Mouse (Mus musculus): ENCODE measurements around the gene Gm49354.
"Not testable (repeated sequence)": the region's sequence is repeated elsewhere in the genome, so short reads cannot be mapped to it uniquely, and the experiment has no call there.

Gene Gm49354

DNA sequence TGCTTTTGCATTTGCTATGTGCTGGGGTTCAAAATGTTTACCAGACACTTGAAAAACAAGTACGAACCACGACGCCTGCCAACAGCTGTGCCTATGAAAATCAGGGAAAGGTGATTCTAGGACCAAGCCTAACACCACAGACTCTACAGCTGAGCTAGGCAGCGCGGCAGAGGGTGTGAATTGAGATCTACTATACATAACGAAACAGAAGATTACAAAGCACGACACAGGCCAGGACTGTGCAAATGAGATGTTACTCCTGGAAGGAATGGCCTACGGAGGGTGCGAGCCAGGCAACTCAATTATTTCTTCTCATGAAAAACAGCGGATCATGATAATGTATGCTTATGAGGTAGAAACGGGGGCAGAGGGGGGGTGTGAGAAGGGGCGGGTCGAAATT is 13.5 kb downstream of the Gm49354 start:
- no peak for DNase-seq (ENCODE audit: low spot score in 2 of 2)

DNA sequence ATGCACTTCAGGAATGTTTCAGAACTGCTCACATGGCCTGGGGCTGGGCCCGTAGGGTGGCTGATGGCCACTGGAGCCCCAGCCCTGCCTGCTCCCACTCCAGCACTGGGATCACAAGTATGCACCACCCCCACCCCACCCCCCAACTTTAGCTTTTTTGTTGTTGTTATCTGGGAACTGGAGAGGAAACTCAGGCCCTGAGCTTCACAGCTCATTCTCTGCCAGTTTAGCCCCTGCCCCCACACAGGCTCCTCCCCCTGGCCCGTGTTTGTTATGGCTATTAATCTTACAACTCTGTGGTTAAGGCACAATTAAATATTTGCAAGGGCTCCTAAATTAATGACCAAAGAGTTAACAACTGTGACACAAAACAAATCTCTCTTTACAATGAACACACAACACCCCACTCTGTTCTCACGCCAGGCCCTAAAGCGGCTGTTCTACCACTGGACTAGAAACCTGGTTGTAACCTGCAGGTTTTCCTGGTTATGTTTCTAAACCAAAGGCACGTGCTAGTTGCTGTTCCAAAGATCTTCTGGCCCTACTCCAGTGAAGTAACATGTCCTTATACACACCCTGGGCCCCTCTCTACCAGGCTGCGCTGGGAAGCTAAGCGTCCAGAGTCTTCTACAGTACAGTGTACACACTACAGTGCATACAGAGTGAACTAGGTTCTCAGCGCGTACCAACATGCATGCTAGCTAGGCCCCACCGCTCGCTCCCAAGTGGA is 15.1 kb downstream of the Gm49354 start:
- no peak for DNase-seq (ENCODE audit: low spot score in 2 of 2)

DNA sequence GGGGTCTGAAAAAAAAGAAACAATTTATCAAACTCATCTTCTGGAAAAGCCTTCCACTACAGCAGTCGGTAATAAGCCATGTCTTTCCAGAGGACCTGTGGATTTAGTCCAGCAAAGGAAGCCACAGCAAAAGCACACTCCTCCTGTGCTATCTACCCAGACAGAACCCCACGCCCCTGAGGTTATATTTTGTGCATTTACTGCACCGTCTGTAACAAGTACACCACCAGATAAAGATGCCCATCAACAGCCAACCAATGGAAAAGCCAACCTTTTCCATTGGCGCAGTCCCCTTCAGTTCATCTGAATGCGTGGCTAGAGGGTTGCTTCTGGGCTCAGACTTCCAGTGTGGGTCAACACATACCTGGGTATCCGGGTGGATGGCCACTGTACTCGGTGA is 19.3 kb downstream of the Gm49354 start:
- no peak for DNase-seq (ENCODE audit: low spot score in 2 of 2)

DNA sequence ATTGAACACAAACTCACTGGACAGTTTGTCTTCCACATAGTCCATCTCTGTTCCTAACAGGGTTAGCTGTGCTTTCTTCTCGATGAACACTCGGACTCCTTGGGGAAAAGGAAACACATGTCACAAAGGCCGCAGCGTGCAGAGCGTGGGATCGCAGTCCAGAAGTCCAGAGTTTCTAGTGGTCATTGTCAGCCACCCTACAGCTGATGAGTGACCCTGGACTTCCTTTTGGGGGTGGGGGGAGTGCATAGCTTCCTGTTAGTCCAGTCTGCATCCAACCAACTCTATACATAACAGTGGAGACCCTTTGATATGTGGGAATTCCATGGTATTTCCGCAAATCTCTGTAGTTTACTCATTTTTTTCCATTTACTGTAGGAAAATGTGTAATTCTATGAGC is 25.1 kb downstream of the Gm49354 start:
- no peak for DNase-seq (ENCODE audit: low spot score in 2 of 2)

DNA sequence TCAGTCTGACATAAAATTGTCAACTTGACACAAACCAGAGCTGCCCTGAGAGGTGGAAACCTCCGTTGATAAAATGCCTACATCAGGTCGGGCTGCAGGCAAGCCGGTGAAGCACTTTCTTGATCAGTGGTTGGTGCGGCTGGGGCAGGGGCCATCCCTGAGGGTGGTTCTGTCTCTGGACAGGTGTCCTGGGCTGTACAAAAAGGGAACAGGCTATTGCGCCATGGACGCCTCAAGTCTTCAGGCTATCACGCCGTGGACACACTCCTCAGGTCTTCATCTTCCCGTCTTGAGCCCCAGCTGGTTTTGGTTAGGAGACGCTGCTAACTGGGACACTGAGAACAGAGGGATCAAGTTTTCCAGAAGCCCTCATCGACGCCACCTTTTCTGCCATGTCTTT is 31.7 kb downstream of the Gm49354 start:
- DNase-seq (ENCODE audit: low spot score in 2 of 2) = no peak

DNA sequence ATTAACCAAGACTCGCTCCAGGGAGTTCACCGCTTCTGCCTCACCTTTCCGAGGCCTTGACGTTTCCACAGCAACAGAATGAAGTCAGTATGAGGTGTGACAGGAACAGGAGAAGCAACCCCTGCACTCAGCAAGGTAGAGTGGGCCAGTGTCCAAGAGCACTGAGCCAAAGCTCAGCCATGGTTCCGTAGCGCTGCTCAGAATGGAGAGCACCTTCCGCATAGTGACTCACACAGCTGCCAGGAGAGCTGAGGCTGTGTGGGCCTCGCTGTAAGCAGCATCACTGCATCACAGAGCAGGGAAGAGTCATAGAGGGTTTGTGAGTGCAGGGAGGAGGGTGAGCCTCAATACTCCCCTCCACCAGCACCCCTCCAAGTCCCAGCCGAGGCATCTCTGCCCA is 35.3 kb downstream of the Gm49354 start, which contains the start of gene 1700014D04Rik:
TSS of gene 1700014D04Rik (minus strand) at position 42 of the 400 bp plus-strand sequence.
- peak in 1 of 2 experiments; percentile 47 for DNase-seq (ENCODE audit: low spot score in 2 of 2)

DNA sequence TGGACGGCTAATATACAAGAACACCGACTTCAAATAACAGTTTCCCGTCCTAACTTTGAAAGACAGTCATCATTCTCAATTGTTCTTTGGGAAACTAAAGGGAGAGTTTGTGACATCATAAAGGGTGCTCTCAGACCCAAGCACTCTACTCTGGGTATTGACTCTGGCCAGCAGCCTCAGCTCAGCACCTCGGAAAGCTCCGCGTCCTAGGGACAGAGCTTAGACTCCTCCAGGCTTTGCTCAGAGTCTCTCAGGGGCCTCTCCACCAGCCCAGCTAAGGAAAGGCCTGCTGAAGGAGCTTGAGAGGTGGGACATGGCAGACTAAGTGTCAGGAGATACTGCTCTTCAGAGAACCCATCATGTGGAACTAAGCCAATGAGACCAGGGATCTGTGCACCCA is 35.9 kb downstream of the Gm49354 start:
- DNase-seq (ENCODE audit: low spot score in 2 of 2) = no peak

DNA sequence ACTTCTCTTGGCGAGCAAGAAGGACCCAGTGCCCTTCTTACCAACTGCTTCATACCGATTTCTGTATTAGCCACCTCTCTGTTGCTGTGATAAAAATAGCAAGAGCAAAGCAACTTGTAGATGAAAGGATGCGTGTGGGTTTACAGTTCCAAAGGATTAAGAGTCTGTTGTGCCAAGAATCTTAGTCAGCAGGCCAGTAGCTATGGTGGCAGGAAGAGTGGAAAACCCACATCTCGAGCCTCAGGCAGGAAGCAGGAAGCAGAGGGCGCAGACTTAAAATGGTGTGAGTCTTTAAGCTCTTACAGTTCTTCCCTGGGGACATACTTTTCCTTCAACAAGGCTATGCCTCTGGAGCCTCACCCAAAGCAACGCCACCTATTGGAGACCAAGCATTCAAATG is 36.6 kb downstream of the Gm49354 start:
- DNase-seq (ENCODE audit: low spot score in 2 of 2) = no peak

DNA sequence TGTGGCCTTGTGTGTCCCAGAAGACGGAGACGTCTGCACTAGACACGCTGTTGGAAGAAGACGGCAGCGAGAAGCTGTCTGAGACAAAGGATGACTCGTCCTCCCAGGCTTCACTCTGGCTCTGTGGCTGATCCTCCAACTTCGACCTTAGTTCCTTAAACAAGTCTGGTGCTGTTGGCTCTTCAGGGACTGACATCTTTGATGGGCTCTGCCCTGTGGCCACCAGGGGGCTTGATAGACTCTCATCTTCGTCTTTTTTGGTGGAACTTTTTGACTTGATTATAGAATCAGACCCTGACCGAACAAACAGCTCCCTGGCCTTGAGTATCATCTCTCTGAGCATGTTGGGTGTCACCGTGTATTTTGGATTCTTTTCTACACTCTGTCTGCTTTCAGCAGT is 40.3 kb downstream of the Gm49354 start:
- no peak for DNase-seq (ENCODE audit: low spot score in 2 of 2)

DNA sequence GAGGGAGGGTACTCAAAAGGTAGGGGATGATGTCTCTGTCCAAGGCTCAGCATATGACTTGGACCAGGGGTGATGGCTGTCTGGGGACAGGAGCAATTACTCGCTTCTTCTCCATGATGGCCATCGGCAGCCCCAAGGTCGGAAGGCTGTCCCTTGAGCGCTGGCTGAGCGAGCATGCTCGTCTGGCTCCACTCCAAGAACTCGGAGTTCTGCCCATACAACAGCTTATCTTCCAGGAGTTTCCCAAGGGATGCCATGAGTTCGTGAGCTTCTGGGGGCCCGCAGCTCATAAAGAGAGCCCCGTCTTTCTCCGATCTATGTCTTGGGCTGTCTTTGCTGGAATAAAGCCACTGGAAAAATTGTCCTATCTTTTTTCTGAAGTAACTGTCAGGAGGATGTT is 40.9 kb downstream of the Gm49354 start:
- no peak for DNase-seq (ENCODE audit: low spot score in 2 of 2)

DNA sequence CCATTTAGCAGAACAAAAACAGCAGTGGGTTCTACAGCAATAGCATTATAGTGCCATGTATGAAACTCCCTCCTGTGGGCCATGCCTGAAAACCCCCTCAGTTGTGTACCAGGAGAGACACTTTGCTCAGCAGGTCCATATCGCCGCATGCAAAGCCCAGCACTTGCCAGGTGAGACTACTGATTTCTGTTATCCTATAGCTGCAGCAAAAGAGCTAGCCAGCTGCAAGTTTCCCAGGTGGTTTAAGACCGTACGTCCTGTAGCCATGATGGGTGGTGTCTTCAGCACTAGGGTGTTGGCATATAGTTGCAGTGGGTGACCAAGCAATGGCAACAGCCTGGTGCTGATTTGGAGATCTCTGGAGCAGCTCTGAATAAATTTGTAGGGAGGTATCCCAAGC is 42.6 kb downstream of the Gm49354 start:
- DNase-seq (ENCODE audit: low spot score in 2 of 2) = no peak

DNA sequence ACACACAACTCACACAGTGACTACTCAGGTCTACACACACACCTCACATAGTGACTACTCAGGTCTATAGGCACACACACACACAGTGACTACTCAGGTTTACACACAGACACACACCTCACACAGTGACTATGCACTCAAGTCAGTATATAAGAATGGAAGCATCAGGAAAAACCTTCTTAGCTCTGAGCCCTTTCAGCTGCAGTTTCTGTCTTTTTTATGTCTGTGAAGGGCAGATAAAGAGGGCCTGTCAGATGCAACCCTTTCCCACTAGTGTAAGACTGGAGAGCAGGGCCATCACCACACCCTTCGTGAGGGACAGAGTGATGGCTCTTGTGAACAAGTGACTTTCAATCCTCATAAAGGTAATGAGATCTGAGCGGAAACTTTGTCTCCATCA is 43.6 kb downstream of the Gm49354 start:
- no peak for DNase-seq (ENCODE audit: low spot score in 2 of 2)

DNA sequence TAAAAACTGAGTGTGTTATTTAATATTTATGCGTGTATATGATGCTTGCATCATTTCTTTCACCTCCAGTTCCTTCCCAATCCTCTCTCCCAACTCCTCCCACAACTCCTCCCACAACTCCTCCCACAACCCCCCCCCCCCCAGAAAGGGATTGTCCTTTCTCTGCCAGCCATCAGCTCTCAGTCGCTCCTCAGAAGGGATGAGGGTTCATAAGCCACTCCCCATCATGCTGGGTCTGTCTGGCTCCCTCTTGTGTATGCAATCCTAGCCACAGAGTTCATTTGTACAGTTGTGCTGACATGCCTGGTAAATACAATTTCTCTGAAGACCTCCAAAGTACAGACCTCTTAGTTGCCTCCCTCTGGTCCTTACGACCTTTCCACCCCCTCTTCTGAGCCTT is 46.9 kb downstream of the Gm49354 start:
- DNase-seq (ENCODE audit: low spot score in 2 of 2) = no peak

DNA sequence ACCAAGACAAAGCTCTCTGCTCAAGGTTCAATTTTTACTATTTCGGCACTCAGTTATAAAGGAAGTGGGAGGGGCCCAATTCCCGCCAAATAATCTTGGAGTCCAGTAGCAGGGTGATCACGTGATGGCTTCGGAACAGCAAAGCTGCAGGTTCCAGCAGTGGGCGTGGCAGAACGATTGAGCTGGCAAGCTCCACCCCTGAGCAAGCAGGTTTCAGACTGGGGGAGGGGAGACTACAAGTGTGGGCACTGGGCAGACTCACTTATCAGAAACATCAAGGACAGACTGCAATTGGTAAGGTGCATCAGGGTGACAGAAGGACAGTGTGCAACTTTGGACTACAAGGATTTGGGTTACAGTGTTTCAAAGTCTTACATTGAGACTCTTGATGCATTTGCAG is 47.7 kb downstream of the Gm49354 start:
- not testable (repeated sequence) for DNase-seq (ENCODE audit: low spot score in 2 of 2)

DNA sequence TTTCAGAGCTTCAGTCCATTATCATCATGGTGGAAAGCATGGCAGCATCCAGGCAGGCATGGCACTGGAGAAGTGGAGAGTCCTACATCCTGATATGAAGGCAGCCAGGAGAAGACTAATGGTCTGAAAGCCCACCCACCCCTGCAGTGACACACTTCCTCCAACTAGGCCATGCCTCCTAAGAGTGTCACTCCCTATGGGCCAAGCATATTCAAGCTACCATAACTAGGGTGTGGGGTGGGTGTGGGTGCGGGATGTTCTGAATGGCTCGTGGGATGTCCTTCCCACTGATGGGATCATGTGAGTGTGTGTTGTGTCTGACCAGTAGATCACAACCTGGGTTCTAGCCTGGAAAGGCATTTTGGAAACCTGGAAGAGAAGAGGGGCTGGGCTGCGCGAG is 48.1 kb downstream of the Gm49354 start:
- no peak for DNase-seq (ENCODE audit: low spot score in 2 of 2)

DNA sequence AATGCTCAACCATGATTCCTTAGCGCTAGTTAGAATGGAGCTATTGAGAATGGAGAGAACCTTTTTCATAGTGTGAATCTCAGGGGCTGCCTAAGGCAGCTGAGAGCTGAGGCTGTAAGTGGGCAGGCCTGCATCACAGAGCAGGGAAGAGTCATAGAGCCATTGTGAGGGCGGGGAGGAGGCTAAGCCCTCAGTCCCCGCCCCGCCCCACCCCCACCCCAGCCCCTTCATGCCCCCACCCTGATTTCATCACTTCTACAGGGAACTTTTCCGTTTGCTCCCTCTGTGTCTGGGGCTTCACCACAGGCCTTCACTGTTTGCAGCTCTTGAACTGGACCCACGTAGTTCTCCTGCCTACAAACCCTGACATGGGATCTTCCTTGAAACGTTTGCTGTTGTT is 50.4 kb downstream of the Gm49354 start, which contains the start of gene Spata31d1d:
TSS of gene Spata31d1d (minus strand) at position 101 of the 400 bp plus-strand sequence.
- no peak for DNase-seq (ENCODE audit: low spot score in 2 of 2)

DNA sequence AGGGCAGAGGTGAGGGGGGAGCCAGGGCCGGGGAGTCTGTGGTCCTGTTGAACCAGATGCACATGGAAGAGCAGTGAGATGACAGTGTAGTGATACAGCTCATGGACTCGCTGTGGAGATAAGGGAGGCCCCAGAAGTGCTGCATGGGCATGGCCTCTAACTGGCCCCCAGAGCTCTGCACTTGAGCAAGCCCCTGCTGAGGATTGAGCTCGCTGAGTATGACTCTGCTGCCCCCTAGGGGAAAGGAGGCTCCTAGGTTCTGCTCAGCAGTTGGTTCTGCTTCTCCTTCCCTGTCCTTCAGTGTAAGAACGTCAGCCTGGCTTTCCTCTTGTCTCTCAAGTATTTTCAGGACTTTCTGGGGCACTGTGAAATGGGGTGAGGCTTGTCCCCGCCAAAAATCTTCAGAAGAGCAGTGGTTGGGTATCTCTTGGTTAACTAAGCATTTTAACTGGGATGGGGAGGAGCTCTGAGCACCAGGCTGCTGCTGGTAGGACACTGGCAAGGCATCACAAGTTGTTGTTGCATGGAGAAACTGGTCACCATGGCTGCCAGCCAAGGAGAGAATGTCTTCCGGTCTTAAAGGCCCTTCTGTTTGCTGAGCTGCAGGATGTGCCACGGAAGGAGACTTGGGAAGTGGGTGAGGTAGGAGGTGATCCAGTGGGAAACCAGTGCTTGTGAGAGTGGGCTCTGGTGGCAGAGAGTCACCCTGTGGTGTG is 53.5 kb downstream of the Gm49354 start:
- peak; percentile 87 to 90 for DNase-seq (ENCODE audit: low spot score in 2 of 2)

DNA sequence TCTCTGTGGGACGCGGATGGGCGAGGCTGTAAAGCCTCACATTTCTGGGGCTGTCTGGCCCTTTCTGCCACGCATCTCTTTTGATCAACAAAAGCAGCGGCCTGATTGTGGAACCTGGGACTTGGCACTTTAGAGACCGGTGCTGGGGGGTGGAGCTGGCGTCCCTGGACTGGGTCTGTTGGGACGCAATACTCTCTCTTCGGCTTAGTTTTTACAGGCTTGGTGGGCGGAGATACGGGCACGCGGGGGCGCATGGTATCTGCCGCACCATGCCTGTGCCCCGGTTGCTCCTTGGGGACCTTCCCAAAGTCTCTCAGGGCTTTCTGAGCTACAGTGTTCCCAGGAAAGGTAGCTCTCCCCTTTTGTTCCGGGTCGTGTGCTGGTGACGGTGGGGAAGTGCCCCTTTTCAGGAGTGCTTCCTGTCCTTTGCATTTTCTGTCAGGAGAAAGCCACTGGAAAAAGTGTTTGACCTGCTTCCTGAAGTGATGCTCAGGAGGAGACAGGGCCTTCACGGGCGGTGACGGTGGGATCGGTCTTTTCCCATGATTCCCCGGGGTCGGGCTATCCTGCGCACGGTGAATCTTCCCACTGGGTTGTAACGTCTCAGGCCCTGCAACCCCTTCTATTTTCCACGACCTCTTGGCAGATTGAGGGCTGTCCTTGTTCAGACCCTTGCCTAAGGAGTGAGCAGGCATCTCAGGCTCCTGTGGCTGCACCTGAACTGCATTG is 55.7 kb downstream of the Gm49354 start:
- DNase-seq (ENCODE audit: low spot score in 2 of 2) = no peak

DNA sequence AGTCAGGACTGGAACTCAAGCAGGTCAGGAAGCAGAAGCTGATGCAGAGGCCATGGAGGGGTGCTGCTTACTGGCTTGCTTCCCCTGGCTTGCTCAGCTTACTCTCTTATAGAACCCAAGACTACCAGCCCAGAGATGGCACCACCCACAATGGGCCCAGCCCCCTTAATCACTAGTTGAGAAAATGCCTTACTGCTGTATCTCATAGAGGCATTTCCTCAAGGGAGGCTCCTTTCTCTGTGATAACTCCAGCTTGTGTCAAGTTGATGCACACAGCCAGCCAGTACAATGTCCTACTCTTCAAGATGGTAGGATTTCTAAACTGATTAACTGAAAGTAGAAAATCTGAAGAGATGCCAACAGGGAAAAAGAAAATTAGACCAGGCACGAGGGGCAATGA is 60.0 kb downstream of the Gm49354 start:
- not testable (repeated sequence) for DNase-seq (ENCODE audit: low spot score in 2 of 2)

DNA sequence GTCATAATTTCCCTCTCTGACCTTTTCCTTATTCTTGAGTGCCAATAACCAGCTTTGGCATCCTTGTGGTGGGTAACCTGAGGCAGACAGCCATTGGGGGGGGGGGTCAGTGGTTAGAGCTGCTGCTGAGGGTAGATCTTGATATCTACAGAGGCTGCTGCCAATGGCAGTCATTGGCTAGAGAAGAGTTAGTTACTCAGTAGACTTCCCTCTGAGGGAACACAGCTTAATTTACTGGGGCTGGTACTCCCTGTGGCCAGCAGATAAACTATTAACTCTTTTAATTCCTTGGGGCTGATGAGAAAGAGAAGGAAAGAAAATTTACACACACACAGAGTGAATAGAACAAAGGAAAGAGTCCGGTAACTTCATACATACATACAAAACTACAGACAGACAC is 62.6 kb downstream of the Gm49354 start:
- no peak for DNase-seq (ENCODE audit: low spot score in 2 of 2)

DNA sequence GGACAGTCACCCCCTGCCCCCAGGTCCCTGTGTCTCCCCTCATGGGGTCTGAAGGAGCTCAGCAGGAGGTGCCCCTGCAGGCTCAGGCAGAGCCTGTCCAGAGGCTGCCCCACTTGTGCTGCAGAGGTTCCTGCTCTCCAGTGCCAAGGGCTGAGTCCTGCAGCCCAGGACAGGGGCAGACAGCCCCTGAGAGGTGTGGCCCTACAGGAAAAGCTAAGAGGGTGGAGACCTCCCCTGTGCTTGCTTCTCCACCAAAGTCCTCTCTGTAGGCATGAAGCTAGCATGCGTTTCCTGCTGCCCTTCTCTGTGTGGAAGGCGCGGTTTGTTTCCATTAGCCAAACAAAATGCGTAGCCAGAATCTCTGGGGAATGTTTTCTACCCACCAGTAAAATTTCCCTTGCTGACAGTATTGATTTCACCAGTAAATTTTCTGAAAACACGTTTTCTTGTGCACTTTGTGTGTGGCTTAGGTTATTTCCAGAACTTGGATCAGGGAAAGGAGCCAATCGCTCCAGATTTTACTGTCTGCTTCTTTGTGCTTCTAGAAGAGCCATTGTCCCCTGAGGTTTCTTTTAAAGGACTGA is 63.1 kb downstream of the Gm49354 start:
- DNase-seq (ENCODE audit: low spot score in 2 of 2) = not testable (repeated sequence)

DNA sequence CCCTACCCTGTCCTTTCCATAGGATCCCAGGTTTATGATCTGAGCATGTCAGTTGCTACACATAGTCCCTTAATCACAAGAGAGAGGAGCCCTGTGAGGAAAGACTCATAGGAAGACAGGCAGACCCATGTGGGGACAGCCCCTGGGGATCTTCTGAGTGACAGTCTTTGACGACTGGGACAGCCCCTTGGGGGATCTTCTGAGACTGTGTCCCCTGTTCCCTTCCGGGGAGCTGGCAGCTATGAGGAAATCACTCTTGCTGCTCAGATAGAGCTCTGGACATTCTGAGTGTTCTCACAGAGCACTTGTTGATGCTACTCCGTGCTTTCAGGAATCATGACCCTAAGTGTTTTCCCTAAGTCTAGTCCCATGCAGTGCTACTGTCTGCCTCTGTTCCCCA is 68.3 kb downstream of the Gm49354 start:
- no peak for DNase-seq (ENCODE audit: low spot score in 2 of 2)
